Mouse (Mus musculus) limb, embryonic 13.5 days (tissue): ENCODE data around the gene Snx32. TPM values are rescaled to one million over a fixed set of nuclear protein-coding genes. Genes with fewer than 3 reads are reported as not detected.

Experiments used
- ATAC-seq: fragments of 200-750 bp; cut with Nextera tagmentation; 2 replicates; pipeline ENCODE4 v1.8.0; 2017; ENCODE audit warnings: low read depth, moderate number of reproducible peaks, moderate TSS enrichment; ENCODE audit not compliant: low FRiP score
- H3K27ac ChIP-seq: fragments of 300-500 bp; sonication (generic); 2 replicates; pipeline ENCODE4 v1.5.1; 2015; ENCODE audit warnings: inconsistent platforms, mild to moderate bottlenecking, moderate library complexity
- H3K27me3 ChIP-seq: fragments of 300-500 bp; sonication (generic); 2 replicates; pipeline ENCODE4 v1.6.1; 2015; ENCODE audit warnings: mild to moderate bottlenecking, inconsistent platforms
- H3K36me3 ChIP-seq: fragments of 300-500 bp; sonication (generic); 2 replicates; pipeline ENCODE4 v1.6.1; 2015; ENCODE audit warnings: inconsistent platforms, mild to moderate bottlenecking, moderate library complexity
- H3K4me1 ChIP-seq: fragments of 300-500 bp; sonication (generic); 2 replicates; pipeline ENCODE4 v1.6.1; 2015; ENCODE audit warnings: inconsistent platforms
- H3K4me2 ChIP-seq: fragments of 300-500 bp; sonication (generic); replicated peaks from 2 replicates; pipeline ENCODE4 v1.6.1; 2015; ENCODE audit warnings: inconsistent platforms, mild to moderate bottlenecking, moderate library complexity
- H3K4me3 ChIP-seq: fragments of 300-500 bp; sonication (generic); 2 replicates; pipeline ENCODE4 v1.5.1; 2015; ENCODE audit warnings: moderate library complexity, mild to moderate bottlenecking, inconsistent platforms
- H3K9ac ChIP-seq: fragments of 300-500 bp; sonication (generic); 2 replicates; pipeline ENCODE4 v1.6.1; 2015; ENCODE audit warnings: mild to moderate bottlenecking, inconsistent platforms
- H3K9me3 ChIP-seq: fragments of 300-500 bp; sonication (generic); 2 replicates; pipeline ENCODE4 v1.6.1; 2016; ENCODE audit warnings: inconsistent platforms
- WGBS: fragments of 180-500 bp; shearing (Covaris S2); methylation state at CpG from one replicate; pipeline ENCODE4 v1.1.7; 2015; 5-methylcytosine and 5-hydroxymethylcytosine counted together
- polyA plus RNA-seq: library from polyadenylated mRNA; unstranded; fragments of >200 nt; fragmentation: Nextera tagmentation; extraction: Ambion mirVana; gene quantifications from 2 replicates; pipeline ENCODE4 v1.2.1, GENCODE M21; 2015

Snx32 gene
- polyA plus RNA-seq, 1 experiment from 2014 or later = 12.1 TPM

- peak; percentile 52 for ATAC-seq
- under 1% methylated on average over 65 of the region's 68 CpGs for WGBS
- peak overlapping the region; percentile 90 for H3K9ac ChIP-seq
- peaks cover 28% of the 10 kb centered on the region for H3K36me3 ChIP-seq
- peak overlapping the region; percentile 92 for H3K4me2 ChIP-seq
- peaks cover 30% of the 10 kb centered on the region for H3K4me1 ChIP-seq
- no peaks in the 10 kb centered on the region for H3K9me3 ChIP-seq
- no peaks in the 10 kb centered on the region for H3K27me3 ChIP-seq
- H3K4me3 ChIP-seq = peak overlapping the region; percentile 72
- H3K27ac ChIP-seq = peak overlapping the region; percentile 90
Measured at GRCm38 (mm10) chr19:5474281-5475068, 35.9 kb downstream of the Snx32 start.

DNA sequence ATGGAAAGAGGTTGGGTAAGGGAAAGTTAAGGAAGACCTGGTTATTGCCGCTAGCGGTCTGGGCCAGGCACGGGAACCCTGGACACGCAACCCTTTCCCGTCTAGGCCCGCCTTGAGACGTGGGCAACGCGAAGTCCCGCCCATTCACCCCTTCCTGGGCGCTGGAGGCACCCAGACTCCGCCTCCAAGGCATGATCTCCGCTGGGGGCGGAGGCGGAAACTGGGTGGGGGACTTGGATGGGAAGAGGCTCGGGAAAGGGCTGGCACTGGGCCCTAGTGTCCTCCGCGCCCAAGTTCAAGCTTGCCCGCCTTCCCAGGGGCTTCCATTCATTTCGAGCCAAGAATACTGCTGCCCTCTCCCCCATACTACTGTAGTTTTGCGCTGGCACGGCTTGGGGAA lies 36.6 kb downstream of the Snx32 start, which contains the start of gene Efemp2:
Efemp2 (plus strand) TSS at position 235 of the 400 bp plus-strand sequence.
- ATAC-seq = peak; percentile 51
- Histone ChIP-seq H3K4me1 (peaks cover 30% of the 10 kb centered on the region), H3K4me2 (peak within 1 kb of the TSS; percentile 92), H3K27ac (peak within 1 kb of the TSS; percentile 90), H3K4me3 (peak within 1 kb of the TSS; percentile 72), H3K9me3 (no peaks in the 10 kb centered on the region), H3K27me3 (no peaks in the 10 kb centered on the region), H3K9ac (peak within 1 kb of the TSS; percentile 90), H3K36me3 (peaks cover 20% of the 10 kb centered on the region)
- 1% methylated on average over 22 of the region's 22 CpGs for WGBS

- Histone ChIP-seq H3K9ac (no peak overlapping the region), H3K4me3 (no peak overlapping the region), H3K9me3 (no peaks in the 10 kb centered on the region), H3K4me2 (peak overlapping the region; percentile 92; the same call in 1 of the 2 replicates), H3K36me3 (peaks cover 14% of the 10 kb centered on the region), H3K4me1 (peaks cover 30% of the 10 kb centered on the region), H3K27me3 (no peaks in the 10 kb centered on the region), H3K27ac (peak overlapping the region; percentile 90; the same call in 1 of the 2 replicates)
- no peak for ATAC-seq
- 75% methylated on average over 3 of the region's 3 CpGs for WGBS
Measured at GRCm38 (mm10) chr19:5472857-5473256, 37.5 kb downstream of the Snx32 start.

GRCm38 (mm10) chr19:5471846-5472245 lies 38.5 kb downstream of the Snx32 start:
- Histone ChIP-seq H3K4me2 (no peak overlapping the region), H3K27ac (no peak overlapping the region), H3K9ac (no peak overlapping the region), H3K9me3 (no peaks in the 10 kb centered on the region), H3K36me3 (peaks cover 14% of the 10 kb centered on the region), H3K27me3 (no peaks in the 10 kb centered on the region), H3K4me3 (no peak overlapping the region), H3K4me1 (peaks cover 26% of the 10 kb centered on the region)
- 45% methylated on average over 5 of the region's 5 CpGs for WGBS
- no peak for ATAC-seq

DNA sequence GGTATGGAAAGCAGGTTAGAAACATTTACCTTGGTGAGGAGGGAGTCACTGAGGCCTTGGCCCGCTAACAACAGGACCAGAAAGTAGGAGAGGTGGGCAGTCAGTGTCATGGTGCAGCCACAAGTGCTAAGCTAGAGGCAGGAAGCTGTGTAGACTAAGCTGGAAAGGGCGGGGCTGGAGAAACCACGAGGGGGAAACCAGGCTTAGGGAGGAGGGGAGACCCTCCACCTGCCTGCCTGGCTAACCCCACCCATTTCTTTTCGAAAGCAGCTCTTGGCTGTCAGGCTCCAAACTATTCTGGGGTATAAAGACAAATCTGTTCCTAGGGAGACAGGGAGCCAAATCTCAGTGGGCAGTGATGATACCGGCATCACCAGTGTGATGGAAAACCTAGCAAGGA lies 42.0 kb downstream of the Snx32 start, which contains the start of gene Ctsw:
Ctsw (minus strand) TSS at position 134 of the 400 bp plus-strand sequence.
- Histone ChIP-seq H3K4me2 (no peak within 1 kb of the TSS), H3K4me3 (no peak within 1 kb of the TSS), H3K27me3 (no peaks in the 10 kb centered on the region), H3K36me3 (peaks cover 47% of the 10 kb centered on the region), H3K9me3 (no peaks in the 10 kb centered on the region), H3K27ac (no peak within 1 kb of the TSS), H3K4me1 (peaks cover 7% of the 10 kb centered on the region), H3K9ac (peak within 1 kb of the TSS; percentile 8; the same call in 1 of the 2 replicates)
- ATAC-seq = no peak
- 59% methylated on average over 5 of the region's 5 CpGs for WGBS

GRCm38 (mm10) chr19:5466916-5467500 lies 43.3 kb downstream of the Snx32 start:
- no peak overlapping the region for H3K4me3 ChIP-seq
- H3K27me3 ChIP-seq = no peaks in the 10 kb centered on the region
- H3K4me2 ChIP-seq = no peak overlapping the region
- no peak overlapping the region for H3K27ac ChIP-seq
- no peak for ATAC-seq
- WGBS = 91% methylated on average over 6 of the region's 6 CpGs
- no peak overlapping the region for H3K9ac ChIP-seq
- H3K36me3 ChIP-seq = peaks cover 59% of the 10 kb centered on the region
- H3K9me3 ChIP-seq = no peaks in the 10 kb centered on the region
- peaks cover 7% of the 10 kb centered on the region for H3K4me1 ChIP-seq

- peaks cover 64% of the 10 kb centered on the region for H3K36me3 ChIP-seq
- WGBS = 94% methylated on average over 8 of the region's 8 CpGs
Measured at GRCm38 (mm10) chr19:5465037-5465436, 45.3 kb downstream of the Snx32 start.

GRCm38 (mm10) chr19:5463791-5464562 lies 46.4 kb downstream of the Snx32 start:
- peak overlapping the region; percentile 61; the same call in 1 of the 2 replicates for H3K27ac ChIP-seq
- H3K4me1 ChIP-seq = peaks cover 22% of the 10 kb centered on the region
- H3K9me3 ChIP-seq = no peaks in the 10 kb centered on the region
- peak overlapping the region; percentile 55 for H3K4me2 ChIP-seq
- peak overlapping the region; percentile 57 for H3K9ac ChIP-seq
- ATAC-seq = 0 out of 2 replicates have a peak, but pooled peaks have one; percentile 22
- peaks cover 64% of the 10 kb centered on the region for H3K36me3 ChIP-seq
- no peaks in the 10 kb centered on the region for H3K27me3 ChIP-seq
- WGBS = 45% methylated on average over 15 of the region's 15 CpGs
- peak overlapping the region; percentile 28 for H3K4me3 ChIP-seq

More at GRCm38 (mm10) chr19:5465037-5465436, 45.3 kb downstream of the Snx32 start:
- no peak for ATAC-seq
- no peak overlapping the region for H3K4me2 ChIP-seq
- H3K27me3 ChIP-seq = no peaks in the 10 kb centered on the region
- H3K9ac ChIP-seq = no peak overlapping the region
- peaks cover 19% of the 10 kb centered on the region for H3K4me1 ChIP-seq
- H3K9me3 ChIP-seq = no peaks in the 10 kb centered on the region
- H3K27ac ChIP-seq = no peak overlapping the region
- H3K4me3 ChIP-seq = no peak overlapping the region

- Histone ChIP-seq H3K9ac (no peak overlapping the region), H3K9me3 (no peaks in the 10 kb centered on the region), H3K27me3 (no peaks in the 10 kb centered on the region), H3K27ac (no peak overlapping the region), H3K36me3 (peaks cover 64% of the 10 kb centered on the region), H3K4me1 (peaks cover 22% of the 10 kb centered on the region), H3K4me3 (no peak overlapping the region; the same call in 1 of the 2 replicates), H3K4me2 (no peak overlapping the region)
- ATAC-seq = no peak
- WGBS = 89% methylated on average over 9 of the region's 9 CpGs
Measured at GRCm38 (mm10) chr19:5463212-5463611, 47.1 kb downstream of the Snx32 start.

GRCm38 (mm10) chr19:5461411-5461810 lies 48.9 kb downstream of the Snx32 start:
- H3K4me1 ChIP-seq = peaks cover 32% of the 10 kb centered on the region
- no peaks in the 10 kb centered on the region for H3K9me3 ChIP-seq
- no peak overlapping the region for H3K27ac ChIP-seq
- peak overlapping the region; percentile 81 for H3K9ac ChIP-seq
- ATAC-seq = no peak
- peak overlapping the region; percentile 97 for H3K4me2 ChIP-seq
- peaks cover 47% of the 10 kb centered on the region for H3K36me3 ChIP-seq
- 92% methylated on average over 6 of the region's 6 CpGs for WGBS
- no peaks in the 10 kb centered on the region for H3K27me3 ChIP-seq
- H3K4me3 ChIP-seq = peak overlapping the region; percentile 73

DNA sequence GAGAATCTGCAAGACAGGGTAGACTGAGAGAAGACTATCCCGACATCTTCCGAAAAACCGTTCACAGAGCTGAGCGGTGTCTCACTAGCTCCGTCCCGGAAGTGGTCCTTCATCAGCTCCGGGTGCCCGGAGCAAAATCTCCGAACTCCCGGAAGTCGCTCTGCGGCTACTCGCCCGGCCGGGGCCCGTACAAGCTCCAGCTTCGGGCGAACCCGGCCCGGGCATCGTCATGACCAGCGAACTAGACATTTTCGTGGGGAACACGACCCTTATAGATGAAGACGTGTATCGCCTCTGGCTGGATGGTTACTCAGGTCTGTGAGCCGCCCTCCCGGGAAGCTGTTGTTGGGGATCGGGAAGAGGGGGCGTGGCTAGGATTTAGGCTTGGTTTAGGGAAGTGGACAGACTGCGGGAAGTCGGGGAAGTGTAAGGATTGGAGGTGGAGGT lies 49.9 kb downstream of the Snx32 start, which contains the start of gene Fibp:
Fibp (plus strand) TSS at position 151 of the 447 bp plus-strand sequence.
- no peaks in the 10 kb centered on the region for H3K9me3 ChIP-seq
- ATAC-seq = peak; percentile 60
- H3K36me3 ChIP-seq = peaks cover 38% of the 10 kb centered on the region
- H3K9ac ChIP-seq = peak within 1 kb of the TSS; percentile 81
- peaks cover 41% of the 10 kb centered on the region for H3K4me1 ChIP-seq
- under 1% methylated on average over 32 of the region's 32 CpGs for WGBS
- peak within 1 kb of the TSS; percentile 73 for H3K4me3 ChIP-seq
- peak within 1 kb of the TSS; percentile 97 for H3K4me2 ChIP-seq
- H3K27me3 ChIP-seq = no peaks in the 10 kb centered on the region
- H3K27ac ChIP-seq = peak within 1 kb of the TSS; percentile 69; the same call in 1 of the 2 replicates
